Comparison of ENCODE assay signal across 8 mouse cellular contexts in genomic region chr2:32152367-32153034, GRCm38 (mm10). TPM values are rescaled to one million over a fixed set of nuclear protein-coding genes. Genes with fewer than 3 reads are reported as not detected.
DNase-seq lines count a peak whose midpoint lies in the region; ATAC-seq and TF ChIP-seq lines count a peak whose summit lies in the region.

No protein-coding gene starts in this region.

- intact Hi-C loops in heart, postnatal 25 days (cut with DNase I): loop anchor here (5.0 kb wide), 1 partner anchor 85 kb away; the partner anchor contains the start of gene Pomt1

- peak overlapping the region; percentile 97 for H3K9ac ChIP-seq in heart, embryonic 12.5 days
- peak overlapping the region; percentile 100 for H3K9ac ChIP-seq in ES-Bruce4 (ENCODE audit: low read depth, poor library complexity, severe bottlenecking)
- peak overlapping the region; percentile 99 for H3K9ac ChIP-seq in forebrain, embryonic 16.5 days (replicated peaks; ENCODE audit: low read depth, low read length)
- peak overlapping the region; percentile 97 for H3K9ac ChIP-seq in liver, postnatal 0 days (replicated peaks)

- H3K27ac ChIP-seq in heart, embryonic 12.5 days (ENCODE audit: poor library complexity, severe bottlenecking): peak overlapping the region; percentile 97
- H3K27ac ChIP-seq in ES-Bruce4 (ENCODE audit: insufficient read depth, low read length): peak overlapping the region; percentile 78
- peak overlapping the region; percentile 98 for H3K27ac ChIP-seq in forebrain, embryonic 16.5 days (ENCODE audit: low read length)
- H3K27ac ChIP-seq in liver, postnatal 0 days (ENCODE audit: low read depth): peak overlapping the region; percentile 99

- no peaks in the 10 kb centered on the region for H3K36me3 ChIP-seq in heart, embryonic 12.5 days
- H3K36me3 ChIP-seq in ES-Bruce4 (ENCODE audit: control insufficient read depth, insufficient read depth, low read length, poor library complexity, severe bottlenecking): no peaks in the 10 kb centered on the region
- no peaks in the 10 kb centered on the region for H3K36me3 ChIP-seq in forebrain, embryonic 16.5 days (ENCODE audit: control insufficient read depth, insufficient read depth)
- H3K36me3 ChIP-seq in liver, postnatal 0 days (replicated peaks; ENCODE audit: insufficient read depth, low read length): no peaks in the 10 kb centered on the region

- no peak for DNase-seq in heart, postnatal 25 days (ENCODE audit: low spot score)
- DNase-seq in liver, postnatal 0 days: no peak
- no peak for DNase-seq in embryo, embryonic 10 days (ENCODE audit: low spot score)
- no peak for DNase-seq in ovary, postnatal 36 days (ENCODE audit: low spot score)
- DNase-seq in ovary, postnatal 10 days (ENCODE audit: low spot score): no peak

- TF ChIP-seq EP300 in ES-Bruce4 (IDR thresholded peaks at IDR 0.05; ENCODE audit: insufficient read depth, low read depth, low read length): no peak
- no peak for TF ChIP-seq EP300 in liver, postnatal 0 days (IDR thresholded peaks at IDR 0.05; ENCODE audit: low read depth)

- ATAC-seq in heart, embryonic 12.5 days (ENCODE audit: insufficient number of reproducible peaks, low FRiP score): no peak
- ATAC-seq in forebrain, embryonic 16.5 days: no peak
- ATAC-seq in liver, postnatal 0 days: no peak

- WGBS in heart, embryonic 12.5 days: 13% methylated on average over 12 of the region's 12 CpGs
- WGBS in forebrain, embryonic 16.5 days: 9% methylated on average over 12 of the region's 12 CpGs
- WGBS in liver, postnatal 0 days (ENCODE audit: insufficient replicate concordance): 21% methylated on average over 12 of the region's 12 CpGs

- H3K4me3 ChIP-seq in heart, embryonic 12.5 days: peak overlapping the region; percentile 80
- peak overlapping the region; percentile 78 for H3K4me3 ChIP-seq in ES-Bruce4 (ENCODE audit: low read depth, low read length)
- peak overlapping the region; percentile 84 for H3K4me3 ChIP-seq in forebrain, embryonic 16.5 days (replicated peaks; ENCODE audit: low read length)
- H3K4me3 ChIP-seq in liver, postnatal 0 days (ENCODE audit: low read depth, low read length): peak overlapping the region; percentile 97

- no peaks in the 10 kb centered on the region for H3K9me3 ChIP-seq in heart, embryonic 12.5 days (replicated peaks)
- no peaks in the 10 kb centered on the region for H3K9me3 ChIP-seq in ES-Bruce4 (replicated peaks; ENCODE audit: control insufficient read depth, insufficient read depth, low read length, poor library complexity, severe bottlenecking)
- no peaks in the 10 kb centered on the region for H3K9me3 ChIP-seq in forebrain, embryonic 16.5 days (ENCODE audit: control insufficient read depth, low read length)
- H3K9me3 ChIP-seq in liver, postnatal 0 days (ENCODE audit: low read length): no peaks in the 10 kb centered on the region

- no peak for TF ChIP-seq POLR2A in ES-Bruce4 (IDR thresholded peaks at IDR 0.05; ENCODE audit: insufficient read depth, low read length)

- H3K27me3 ChIP-seq in heart, embryonic 12.5 days (replicated peaks): no peaks in the 10 kb centered on the region
- no peaks in the 10 kb centered on the region for H3K27me3 ChIP-seq in ES-Bruce4 (ENCODE audit: control insufficient read depth, insufficient read depth, low read length, poor library complexity, severe bottlenecking)
- H3K27me3 ChIP-seq in forebrain, embryonic 16.5 days (replicated peaks; ENCODE audit: control insufficient read depth, insufficient read depth, low read length): no peaks in the 10 kb centered on the region
- no peaks in the 10 kb centered on the region for H3K27me3 ChIP-seq in liver, postnatal 0 days (ENCODE audit: insufficient read depth, low read length)

- H3K4me2 ChIP-seq in heart, embryonic 12.5 days: peak overlapping the region; percentile 96
- H3K4me2 ChIP-seq in forebrain, embryonic 16.5 days (ENCODE audit: low read length): peak overlapping the region; percentile 97
- peak overlapping the region; percentile 86 for H3K4me2 ChIP-seq in liver, postnatal 0 days (ENCODE audit: low read depth, low read length)

- peaks cover 59% of the 10 kb centered on the region for H3K4me1 ChIP-seq in heart, embryonic 12.5 days (replicated peaks)
- peaks cover 7% of the 10 kb centered on the region for H3K4me1 ChIP-seq in ES-Bruce4 (ENCODE audit: control insufficient read depth, insufficient read depth, low read length)
- H3K4me1 ChIP-seq in forebrain, embryonic 16.5 days (replicated peaks; ENCODE audit: control insufficient read depth, insufficient read depth, low read length): peaks cover 62% of the 10 kb centered on the region
- H3K4me1 ChIP-seq in liver, postnatal 0 days (ENCODE audit: insufficient read depth): peaks cover 58% of the 10 kb centered on the region

- no peak for TF ChIP-seq CTCF in ES-Bruce4 (IDR thresholded peaks at IDR 0.05; ENCODE audit: low read depth, low read length)
- no peak for TF ChIP-seq CTCF in liver, postnatal 0 days (IDR thresholded peaks at IDR 0.05; ENCODE audit: low read depth)

RNA-seq across cellular contexts. Expression of gene Prrc2b, which starts 1.6 kb away (rescaled TPM):
- polyA plus RNA-seq in heart, embryonic 12.5 days (2016; fragmentation: Nextera tagmentation; extraction: Ambion mirVana): 54.7 and 66.5 TPM in 2 replicates
- 10 to 100 TPM; 79.0 to 89.8 TPM for total RNA-seq in heart, postnatal 25 days (2021)
- 106 and 112 TPM in 2 replicates for polyA plus RNA-seq in ES-Bruce4 (2011; ENCODE audit: insufficient read depth, insufficient read length, low read depth, missing spikeins)
- 75.5 and 84.7 TPM in 2 replicates for polyA plus RNA-seq in forebrain, embryonic 16.5 days (2015; fragmentation: Nextera tagmentation; extraction: Ambion mirVana)
- polyA plus RNA-seq in liver, postnatal 0 days (2015; fragmentation: Nextera tagmentation; extraction: Ambion mirVana): 7.5 and 8.4 TPM in 2 replicates

RNA-seq across cellular contexts. Expression of gene Plpp7, which starts 57.2 kb away (rescaled TPM):
- 11.4 and 13.6 TPM in 2 replicates for polyA plus RNA-seq in heart, embryonic 12.5 days (2016; fragmentation: Nextera tagmentation; extraction: Ambion mirVana)
- total RNA-seq in heart, postnatal 25 days (2021): 10 to 100 TPM; 31.8 to 33.7 TPM
- polyA plus RNA-seq in ES-Bruce4 (2011; ENCODE audit: insufficient read depth, insufficient read length, low read depth, missing spikeins): 1.2 TPM in 1 of 2 replicates, not detected in the other
- polyA plus RNA-seq in forebrain, embryonic 16.5 days (2015; fragmentation: Nextera tagmentation; extraction: Ambion mirVana): 19.6 and 20.6 TPM in 2 replicates
- polyA plus RNA-seq in liver, postnatal 0 days (2015; fragmentation: Nextera tagmentation; extraction: Ambion mirVana): 1.6 and 1.7 TPM in 2 replicates
